Mouse (Mus musculus) embryonic facial prominence, embryonic 12.5 days (tissue): ENCODE results near the gene Racgap1. TPM values are rescaled to one million over a fixed set of nuclear protein-coding genes. Genes with fewer than 3 reads are reported as not detected.

Experiments used
- ATAC-seq: fragments of 200-750 bp; cut with Nextera tagmentation; 2 replicates; pipeline ENCODE4 v1.8.0; 2017; ENCODE audit not compliant: insufficient number of reproducible peaks, insufficient read depth, low FRiP score, low TSS enrichment
- H3K27ac ChIP-seq: fragments of 300-500 bp; sonication (generic); 2 replicates; pipeline ENCODE4 v1.5.1; 2016; ENCODE audit warnings: mild to moderate bottlenecking
- H3K27me3 ChIP-seq: fragments of 300-500 bp; sonication (generic); 2 replicates; pipeline ENCODE4 v1.6.1; 2016; ENCODE audit warnings: mild to moderate bottlenecking, moderate library complexity
- H3K36me3 ChIP-seq: fragments of 300-500 bp; sonication (generic); 2 replicates; pipeline ENCODE4 v1.6.1; 2016; ENCODE audit warnings: mild to moderate bottlenecking
- H3K4me1 ChIP-seq: fragments of 300-500 bp; sonication (generic); 2 replicates; pipeline ENCODE4 v1.6.1; 2016
- H3K4me2 ChIP-seq: fragments of 300-500 bp; sonication (generic); replicated peaks from 2 replicates; pipeline ENCODE4 v1.6.1; 2016; ENCODE audit warnings: mild to moderate bottlenecking, moderate library complexity
- H3K4me3 ChIP-seq: fragments of 300-500 bp; sonication (generic); 2 replicates; pipeline ENCODE4 v1.5.1; 2016; ENCODE audit warnings: mild to moderate bottlenecking
- H3K9ac ChIP-seq: fragments of 300-500 bp; sonication (generic); 2 replicates; pipeline ENCODE4 v1.6.1; 2016; ENCODE audit warnings: mild to moderate bottlenecking, moderate library complexity
- H3K9me3 ChIP-seq: fragments of 300-500 bp; sonication (generic); 2 replicates; pipeline ENCODE4 v1.6.1; 2016; ENCODE audit warnings: mild to moderate bottlenecking, moderate library complexity
- WGBS: fragments of 180-500 bp; shearing (Covaris S2); methylation state at CpG from one replicate; pipeline ENCODE4 v1.1.7; 2016; 5-methylcytosine and 5-hydroxymethylcytosine counted together
- polyA plus RNA-seq: library from polyadenylated mRNA; unstranded; fragments of >200 nt; fragmentation: Nextera tagmentation; extraction: Ambion mirVana; gene quantifications from 2 replicates; pipeline ENCODE4 v1.2.1, GENCODE M21; 2016

The Racgap1 gene
- 136 and 149 TPM in 2 replicates for polyA plus RNA-seq

GRCm38 (mm10) chr15:99651163-99651872, at the start of gene Racgap1:
Gene Racgap1, minus strand, starts transcription at chr15:99651656.
- WGBS, result 1% methylated on average over 68 of the region's 68 CpGs
- no peak within 1 kb of the TSS for H3K27ac ChIP-seq
- H3K4me2 ChIP-seq, result peak within 1 kb of the TSS; percentile 81

GRCm38 (mm10) chr15:99700219-99701106, 49.0 kb upstream of the Racgap1 start:
- ATAC-seq, result no peak
- Histone ChIP-seq H3K27ac (no peak overlapping the region), H3K27me3 (0 out of 2 replicates have a peak, but pooled peaks cover 5% of the 10 kb centered on the region), H3K4me3 (no peak overlapping the region), H3K36me3 (peaks cover 20% of the 10 kb centered on the region), H3K9me3 (no peaks in the 10 kb centered on the region), H3K9ac (no peak overlapping the region), H3K4me2 (no peak overlapping the region), H3K4me1 (peaks cover 24% of the 10 kb centered on the region)
- 87% methylated on average over 18 of the region's 18 CpGs for WGBS

More at GRCm38 (mm10) chr15:99651163-99651872, at the start of gene Racgap1:
- peak; percentile 86 for ATAC-seq
- H3K9me3 ChIP-seq, result no peaks in the 10 kb centered on the region
- H3K27me3 ChIP-seq, result peaks cover 36% of the 10 kb centered on the region
- H3K4me1 ChIP-seq, result peaks cover 38% of the 10 kb centered on the region
- H3K4me3 ChIP-seq, result peak within 1 kb of the TSS; percentile 80
- H3K36me3 ChIP-seq, result no peaks in the 10 kb centered on the region
- H3K9ac ChIP-seq, result peak within 1 kb of the TSS; percentile 81

GRCm38 (mm10) chr15:99699715-99700114, 48.3 kb upstream of the Racgap1 start:
- H3K9me3 ChIP-seq, result no peaks in the 10 kb centered on the region
- no peak overlapping the region for H3K4me2 ChIP-seq
- H3K4me3 ChIP-seq, result no peak overlapping the region
- H3K27ac ChIP-seq, result no peak overlapping the region
- peaks cover 20% of the 10 kb centered on the region for H3K4me1 ChIP-seq
- no peak for ATAC-seq
- WGBS, result 82% methylated on average over 10 of the region's 10 CpGs
- peaks cover 16% of the 10 kb centered on the region for H3K36me3 ChIP-seq
- H3K27me3 ChIP-seq, result 0 out of 2 replicates have a peak, but pooled peaks cover 5% of the 10 kb centered on the region
- H3K9ac ChIP-seq, result no peak overlapping the region

- Histone ChIP-seq H3K4me2 (0 out of 2 replicates have a peak overlapping the region, but pooled peaks have one; percentile 3), H3K27me3 (0 out of 2 replicates have a peak, but pooled peaks cover 5% of the 10 kb centered on the region), H3K9ac (no peak overlapping the region), H3K36me3 (peaks cover 5% of the 10 kb centered on the region; the same call in 1 of the 2 replicates), H3K4me3 (no peak overlapping the region), H3K4me1 (peaks cover 9% of the 10 kb centered on the region), H3K27ac (no peak overlapping the region), H3K9me3 (no peaks in the 10 kb centered on the region)
- no peak for ATAC-seq
- WGBS, result 34% methylated on average over 20 of the region's 20 CpGs
Observed at GRCm38 (mm10) chr15:99698533-99699085, 47.2 kb upstream of the Racgap1 start.

- no peaks in the 10 kb centered on the region for H3K36me3 ChIP-seq
- H3K4me3 ChIP-seq, result no peak overlapping the region
- H3K9ac ChIP-seq, result no peak overlapping the region
- H3K27me3 ChIP-seq, result 0 out of 2 replicates have a peak, but pooled peaks cover 10% of the 10 kb centered on the region
- no peaks in the 10 kb centered on the region for H3K9me3 ChIP-seq
- no peak overlapping the region for H3K27ac ChIP-seq
- ATAC-seq, result no peak
- 20% methylated on average over 2 of the region's 2 CpGs for WGBS
- no peaks in the 10 kb centered on the region for H3K4me1 ChIP-seq
- H3K4me2 ChIP-seq, result no peak overlapping the region
Observed at GRCm38 (mm10) chr15:99697309-99697708, 45.9 kb upstream of the Racgap1 start.

- no peak overlapping the region for H3K4me2 ChIP-seq
- peaks cover 6% of the 10 kb centered on the region; the same call in 1 of the 2 replicates for H3K4me1 ChIP-seq
- H3K36me3 ChIP-seq, result no peaks in the 10 kb centered on the region
- peaks cover 16% of the 10 kb centered on the region; the same call in 1 of the 2 replicates for H3K27me3 ChIP-seq
- H3K9me3 ChIP-seq, result no peaks in the 10 kb centered on the region
- WGBS, result 60% methylated on average over 9 of the region's 9 CpGs
- no peak for ATAC-seq
- no peak overlapping the region for H3K9ac ChIP-seq
- H3K4me3 ChIP-seq, result no peak overlapping the region
- no peak overlapping the region for H3K27ac ChIP-seq
Observed at GRCm38 (mm10) chr15:99691976-99692375, 40.5 kb upstream of the Racgap1 start.

- Histone ChIP-seq H3K9me3 (no peaks in the 10 kb centered on the region), H3K36me3 (no peaks in the 10 kb centered on the region), H3K4me1 (peaks cover 6% of the 10 kb centered on the region; the same call in 1 of the 2 replicates), H3K4me2 (no peak overlapping the region), H3K4me3 (no peak overlapping the region), H3K27me3 (peaks cover 11% of the 10 kb centered on the region; the same call in 1 of the 2 replicates), H3K9ac (no peak overlapping the region), H3K27ac (no peak overlapping the region)
- ATAC-seq, result no peak
- WGBS, result 14% methylated on average over 4 of the region's 4 CpGs
Observed at GRCm38 (mm10) chr15:99690924-99691323, 39.5 kb upstream of the Racgap1 start.

- H3K4me3 ChIP-seq, result no peak overlapping the region
- H3K27ac ChIP-seq, result no peak overlapping the region
- ATAC-seq, result no peak
- H3K9ac ChIP-seq, result no peak overlapping the region
- no peak overlapping the region for H3K4me2 ChIP-seq
- no peaks in the 10 kb centered on the region for H3K9me3 ChIP-seq
- peaks cover 11% of the 10 kb centered on the region; the same call in 1 of the 2 replicates for H3K27me3 ChIP-seq
- peaks cover 6% of the 10 kb centered on the region; the same call in 1 of the 2 replicates for H3K4me1 ChIP-seq
- H3K36me3 ChIP-seq, result no peaks in the 10 kb centered on the region
- 3% methylated on average over 4 of the region's 4 CpGs for WGBS
Observed at GRCm38 (mm10) chr15:99688712-99689111, 37.3 kb upstream of the Racgap1 start.

GRCm38 (mm10) chr15:99684156-99684555, 32.7 kb upstream of the Racgap1 start:
- no peak overlapping the region for H3K9ac ChIP-seq
- no peak overlapping the region for H3K27ac ChIP-seq
- H3K9me3 ChIP-seq, result no peaks in the 10 kb centered on the region
- no peak for ATAC-seq
- no peaks in the 10 kb centered on the region for H3K36me3 ChIP-seq
- 90% methylated on average over 5 of the region's 5 CpGs for WGBS
- no peaks in the 10 kb centered on the region for H3K4me1 ChIP-seq
- no peak overlapping the region for H3K4me3 ChIP-seq
- H3K27me3 ChIP-seq, result peaks cover 3% of the 10 kb centered on the region; the same call in 1 of the 2 replicates
- no peak overlapping the region for H3K4me2 ChIP-seq

GRCm38 (mm10) chr15:99682880-99683279, 31.4 kb upstream of the Racgap1 start:
- H3K4me3 ChIP-seq, result no peak overlapping the region
- H3K27ac ChIP-seq, result no peak overlapping the region
- H3K9ac ChIP-seq, result no peak overlapping the region
- ATAC-seq, result no peak
- H3K4me2 ChIP-seq, result no peak overlapping the region
- H3K9me3 ChIP-seq, result no peaks in the 10 kb centered on the region
- H3K27me3 ChIP-seq, result no peaks in the 10 kb centered on the region
- 0 out of 2 replicates have a peak, but pooled peaks cover 5% of the 10 kb centered on the region for H3K4me1 ChIP-seq
- H3K36me3 ChIP-seq, result no peaks in the 10 kb centered on the region
- 89% methylated on average over 7 of the region's 7 CpGs for WGBS

- no peaks in the 10 kb centered on the region for H3K9me3 ChIP-seq
- no peak overlapping the region for H3K9ac ChIP-seq
- WGBS, result 57% methylated on average over 7 of the region's 7 CpGs
Observed at GRCm38 (mm10) chr15:99679008-99679407, 27.6 kb upstream of the Racgap1 start.

More at GRCm38 (mm10) chr15:99679008-99679407, 27.6 kb upstream of the Racgap1 start:
- Histone ChIP-seq H3K36me3 (no peaks in the 10 kb centered on the region), H3K27me3 (peaks cover 4% of the 10 kb centered on the region; the same call in 1 of the 2 replicates), H3K27ac (no peak overlapping the region), H3K4me2 (no peak overlapping the region), H3K4me3 (no peak overlapping the region), H3K4me1 (0 out of 2 replicates have a peak, but pooled peaks cover 5% of the 10 kb centered on the region)
- ATAC-seq, result no peak
